ENCODE assay signal across 8 mouse cellular contexts in genomic region chr14:57362726-57363660, GRCm38 (mm10). TPM values are rescaled to one million over a fixed set of nuclear protein-coding genes. Genes with fewer than 3 reads are reported as not detected.
DNase-seq lines count a peak whose midpoint lies in the region; ATAC-seq and TF ChIP-seq lines count a peak whose summit lies in the region.

No protein-coding gene starts in this region.

- no peaks in the 10 kb centered on the region for H3K4me1 ChIP-seq in cerebellum, adult 2 months (ENCODE audit: control insufficient read depth, insufficient read depth, low read length)
- no peaks in the 10 kb centered on the region for H3K4me1 ChIP-seq in hindbrain, embryonic 11.5 days (replicated peaks; ENCODE audit: control insufficient read depth, insufficient read depth, low read length)
- no peaks in the 10 kb centered on the region for H3K4me1 ChIP-seq in lung, postnatal 0 days (ENCODE audit: insufficient read depth, low read depth, low read length)

- TF ChIP-seq CTCF in cerebellum, adult 2 months (IDR thresholded peaks at IDR 0.05; ENCODE audit: borderline replicate concordance, insufficient read depth, low read depth, low read length): peak; percentile 65
- TF ChIP-seq CTCF in lung, postnatal 0 days (IDR thresholded peaks at IDR 0.05): peak; percentile 88

- no peaks in the 10 kb centered on the region for H3K36me3 ChIP-seq in hindbrain, embryonic 11.5 days (ENCODE audit: control insufficient read depth, insufficient read depth, low read length)
- H3K36me3 ChIP-seq in lung, postnatal 0 days (ENCODE audit: insufficient read depth, low read length): no peaks in the 10 kb centered on the region

- TF ChIP-seq POLR2A in cerebellum, adult 2 months (IDR thresholded peaks at IDR 0.05; ENCODE audit: borderline replicate concordance, insufficient read depth, low read length): no peak

- TF ChIP-seq EP300 in lung, postnatal 0 days (IDR thresholded peaks at IDR 0.05): no peak

- no peak overlapping the region for H3K9ac ChIP-seq in hindbrain, embryonic 11.5 days (ENCODE audit: low read depth, low read length)
- no peak overlapping the region for H3K9ac ChIP-seq in lung, postnatal 0 days (replicated peaks; ENCODE audit: low read depth)

- peak overlapping the region; percentile 15; the same call in 1 of the 2 replicates for H3K4me2 ChIP-seq in hindbrain, embryonic 11.5 days (replicated peaks; ENCODE audit: low read depth, low read length)
- H3K4me2 ChIP-seq in lung, postnatal 0 days (replicated peaks; ENCODE audit: low read depth, low read length): no peak overlapping the region

- H3K4me3 ChIP-seq in cerebellum, adult 2 months (replicated peaks; ENCODE audit: insufficient read depth, low read depth, low read length): no peak overlapping the region
- no peak overlapping the region for H3K4me3 ChIP-seq in hindbrain, embryonic 11.5 days (ENCODE audit: low read depth, low read length)
- no peak overlapping the region for H3K4me3 ChIP-seq in lung, postnatal 0 days (ENCODE audit: low read depth, low read length)

- no peaks in the 10 kb centered on the region for H3K9me3 ChIP-seq in hindbrain, embryonic 11.5 days (ENCODE audit: control insufficient read depth, low read length)
- no peaks in the 10 kb centered on the region for H3K9me3 ChIP-seq in lung, postnatal 0 days (ENCODE audit: low read length)

- 22% methylated on average over 25 of the region's 31 CpGs for WGBS in cerebellum, adult 2 months
- 3% methylated on average over 24 of the region's 31 CpGs for WGBS in hindbrain, embryonic 11.5 days
- WGBS in lung, postnatal 0 days: 9% methylated on average over 24 of the region's 31 CpGs

- no peak for ATAC-seq in hindbrain, embryonic 11.5 days (ENCODE audit: low FRiP score)
- ATAC-seq in lung, postnatal 0 days: peak; percentile 68

- no peaks in the 10 kb centered on the region for H3K27me3 ChIP-seq in cerebellum, adult 2 months (ENCODE audit: control insufficient read depth, insufficient read depth, low read length)
- no peaks in the 10 kb centered on the region for H3K27me3 ChIP-seq in hindbrain, embryonic 11.5 days (ENCODE audit: control insufficient read depth, insufficient read depth, low read length)
- no peaks in the 10 kb centered on the region for H3K27me3 ChIP-seq in lung, postnatal 0 days (replicated peaks; ENCODE audit: insufficient read depth, low read length)

- peak; percentile 28 for DNase-seq in MN1 (ENCODE audit: low spot score)
- peak; percentile 59 to 67 for DNase-seq in cerebellum, adult 2 months
- DNase-seq in forelimb bud, embryonic 11.5 days (ENCODE audit: low read depth, low spot score): peak; percentile 87
- DNase-seq in hindbrain, embryonic 11.5 days (ENCODE audit: low spot score): peak; percentile 89
- peak; percentile 65 for DNase-seq in layer of hippocampus, adult 9-10 months (ENCODE audit: low spot score)
- peak; percentile 78 for DNase-seq in lung, postnatal 0 days (ENCODE audit: low spot score)
- DNase-seq in retina, postnatal 1 day: peak; percentile 81
- peak; percentile 55 to 73 for DNase-seq in urinary bladder, adult 18-20 months (ENCODE audit: low spot score in 2 of 2)

- no peak overlapping the region for H3K27ac ChIP-seq in cerebellum, adult 2 months (ENCODE audit: insufficient read depth, low read length)
- H3K27ac ChIP-seq in hindbrain, embryonic 11.5 days (ENCODE audit: low read depth, low read length): no peak overlapping the region
- H3K27ac ChIP-seq in lung, postnatal 0 days (ENCODE audit: low read length): no peak overlapping the region

RNA-seq across cellular contexts. Expression of gene Cryl1, which starts 35.3 kb away (rescaled TPM):
- polyA plus RNA-seq in cerebellum, adult 2 months (2012; rRNA removed): 21.0 and 26.0 TPM in 2 replicates
- 8.8 and 9.9 TPM in 2 replicates for polyA plus RNA-seq in hindbrain, embryonic 11.5 days (2014; fragmentation: Nextera tagmentation; extraction: Ambion mirVana)
- 16.0 and 17.5 TPM in 2 replicates for polyA plus RNA-seq in lung, postnatal 0 days (2015; fragmentation: Nextera tagmentation; extraction: Ambion mirVana)

Comparison
In these comparisons a context has a peak if more than half of its experiments do, and no peak if none do; other contexts are left out.
1. DNase-seq: peak in every context shown above with its lines; median percentile 89 in hindbrain, embryonic 11.5 days; 87 in forelimb bud, embryonic 11.5 days; 81 in retina, postnatal 1 day; 78 in lung, postnatal 0 days; 65 in layer of hippocampus, adult 9-10 months; 64 in urinary bladder, adult 18-20 months; 63 in cerebellum, adult 2 months; 28 in MN1.